Mouse (Mus musculus) forelimb bud, embryonic 11.5 days (tissue): ENCODE measurements around the gene AL732309.1.

Experiments used
- DNase-seq: peaks from one replicate; pipeline ENCODE4 v3.0.0-alpha.2; 2012; ENCODE audit warnings: low read depth, low spot score

AL732309.1 gene

GRCm38 (mm10) chr2:25246183-25247072 lies at the start of gene AL732309.1:
Gene AL732309.1, minus strand, starts transcription at chr2:25246863.
- DNase-seq: no peak

- DNase-seq: no peak
Measured at GRCm38 (mm10) chr2:25293706-25294105, 47.0 kb upstream of the AL732309.1 start.

- peak; percentile 71 for DNase-seq
Measured at GRCm38 (mm10) chr2:25292856-25293255, 46.2 kb upstream of the AL732309.1 start.

DNA sequence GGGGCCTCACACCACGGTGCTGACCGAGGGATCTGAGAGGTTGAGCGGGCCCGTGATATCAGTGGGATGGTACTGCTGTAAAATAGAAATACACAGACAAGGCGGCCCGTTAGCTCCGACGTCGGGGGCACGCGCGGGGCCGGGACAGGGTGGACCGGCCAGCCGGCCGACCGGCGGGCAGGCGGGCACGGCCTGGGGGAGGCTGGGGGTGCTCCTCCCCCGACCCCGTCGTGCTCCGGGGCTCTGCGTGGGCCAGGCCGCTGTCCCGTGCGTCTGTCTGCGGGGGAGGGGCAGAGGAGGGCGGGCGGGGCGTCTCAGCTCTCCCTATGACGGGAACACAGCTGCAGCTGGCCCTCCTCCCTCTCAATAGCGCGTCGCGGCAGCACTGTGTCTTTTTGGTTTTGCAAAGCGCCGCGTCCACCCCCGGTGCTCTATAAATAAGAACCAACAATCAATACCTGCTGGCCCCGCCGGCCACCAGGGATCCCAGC lies 45.4 kb upstream of the AL732309.1 start:
- no peak for DNase-seq

DNA sequence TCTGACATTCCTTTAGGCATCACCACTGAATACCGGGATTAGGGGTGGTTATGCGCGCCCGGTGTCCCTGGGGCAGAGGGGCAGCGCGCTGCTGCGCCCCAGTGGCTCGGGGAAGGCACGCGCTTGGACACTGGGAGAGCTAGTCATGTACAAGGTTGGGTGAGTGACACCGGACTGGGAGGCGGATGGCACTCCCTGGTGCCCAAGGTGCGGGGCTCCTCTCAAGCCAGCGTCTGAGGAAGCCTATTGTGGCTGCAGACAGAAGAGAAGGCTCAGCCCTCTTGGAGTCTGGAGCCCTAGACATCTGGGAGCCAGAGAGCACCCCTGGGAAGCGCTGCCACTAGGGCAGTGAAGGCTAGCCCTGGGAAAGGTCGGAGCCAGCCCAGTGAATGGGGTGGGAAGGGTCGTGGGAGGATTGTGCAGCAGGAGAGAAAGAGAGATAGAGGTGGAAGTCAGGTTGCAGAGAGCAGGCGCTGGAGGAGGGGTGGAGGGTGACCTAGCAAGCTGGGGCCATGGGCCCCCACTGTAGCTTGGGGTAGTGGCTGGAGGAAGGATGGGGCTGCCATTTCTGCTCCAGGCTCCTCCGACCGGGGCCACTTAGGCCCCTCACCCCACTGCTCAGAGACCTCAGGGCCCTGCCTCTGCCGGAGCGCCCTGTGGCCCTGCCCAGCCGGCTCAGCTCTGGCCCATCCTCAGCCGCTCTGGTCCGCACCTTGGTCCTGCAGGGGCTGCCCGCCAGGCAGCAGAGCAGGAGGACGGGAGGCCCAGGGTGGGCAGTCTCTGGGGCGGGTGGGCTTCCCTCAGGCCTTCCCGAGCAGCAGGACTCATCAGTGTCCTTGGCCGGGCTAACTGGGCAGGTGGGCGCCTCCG lies 44.8 kb upstream of the AL732309.1 start:
- no peak for DNase-seq

DNA sequence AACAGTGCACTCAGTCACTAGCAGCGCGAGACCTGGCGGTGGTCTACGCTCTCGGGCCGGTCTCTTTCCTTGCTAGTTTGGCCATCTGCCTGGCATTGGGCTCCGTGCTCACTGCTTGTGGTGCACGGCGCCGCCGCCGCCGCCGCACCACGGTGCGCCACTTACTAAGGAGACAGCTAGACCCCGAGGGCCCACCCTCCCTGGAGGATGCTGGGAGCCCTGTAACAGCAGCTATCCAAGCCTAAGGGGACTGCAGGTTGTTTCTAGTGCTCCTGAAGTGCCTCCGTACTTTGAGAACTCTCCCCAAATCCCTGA lies 44.1 kb upstream of the AL732309.1 start:
- no peak for DNase-seq

DNA sequence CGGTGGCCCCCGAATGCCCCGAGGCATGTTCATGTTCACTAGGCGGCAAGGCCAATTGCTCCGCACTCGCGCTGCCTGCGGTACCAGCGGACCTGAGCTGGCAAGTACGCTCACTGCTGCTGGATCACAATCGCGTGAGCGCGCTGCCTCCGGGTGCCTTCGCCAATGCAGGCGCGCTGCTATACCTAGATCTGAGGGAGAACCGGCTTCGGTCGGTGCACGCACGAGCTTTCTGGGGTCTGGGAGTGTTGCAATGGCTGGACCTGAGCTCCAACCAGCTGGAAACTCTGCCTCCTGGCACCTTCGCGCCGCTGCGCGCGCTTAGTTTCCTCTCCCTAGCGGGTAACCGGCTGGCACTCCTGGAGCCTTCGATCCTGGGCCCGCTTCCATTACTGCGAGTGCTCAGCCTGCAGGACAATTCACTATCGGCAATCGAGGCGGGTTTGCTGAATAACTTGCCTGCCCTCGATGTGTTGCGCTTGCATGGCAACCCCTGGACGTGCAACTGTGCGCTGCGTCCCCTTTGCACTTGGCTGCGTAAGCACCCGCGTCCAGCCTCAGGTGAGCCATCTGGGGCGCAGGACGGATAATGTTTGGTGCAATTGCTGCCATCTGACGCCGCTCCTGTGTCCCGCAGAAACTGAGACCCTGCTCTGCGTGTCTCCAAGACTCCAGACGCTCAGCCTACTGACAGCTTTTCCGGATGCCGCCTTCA lies 43.6 kb upstream of the AL732309.1 start:
- no peak for DNase-seq

GRCm38 (mm10) chr2:25289651-25290050 lies 43.0 kb upstream of the AL732309.1 start, which contains the start of gene Lrrc26:
Gene Lrrc26, plus strand, starts transcription at chr2:25289915.
- DNase-seq: no peak

DNA sequence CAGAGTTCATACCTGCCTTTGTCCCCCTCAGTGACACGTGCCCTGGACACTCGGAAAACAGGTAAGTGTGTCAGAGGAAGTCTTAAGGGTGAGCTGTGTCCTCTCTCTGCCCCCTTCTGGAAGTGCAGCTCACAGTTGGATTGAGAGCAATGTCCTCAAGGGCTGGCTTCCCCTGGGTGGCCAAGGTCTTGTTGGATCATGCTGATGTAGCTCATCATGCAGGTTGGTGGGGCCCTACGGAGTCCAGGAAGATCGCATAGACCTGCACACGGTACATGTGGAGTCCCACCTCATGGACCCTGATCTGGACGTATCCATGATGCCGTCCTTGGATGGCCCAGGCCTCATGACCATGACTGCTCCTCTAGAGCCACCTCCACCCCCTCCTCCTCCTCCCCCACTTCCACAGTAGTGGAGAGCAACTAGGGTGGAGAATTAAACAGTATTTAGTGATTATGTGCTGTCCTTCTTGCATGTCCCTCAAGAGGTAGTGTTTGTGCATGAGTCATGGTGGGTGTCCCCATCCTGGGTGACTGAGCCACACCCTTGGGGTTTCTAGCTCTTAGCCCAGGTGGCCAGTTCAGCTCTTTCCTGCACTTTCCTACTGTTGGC lies 42.2 kb upstream of the AL732309.1 start:
- DNase-seq: no peak

- DNase-seq: no peak
Measured at GRCm38 (mm10) chr2:25287927-25288649, 41.4 kb upstream of the AL732309.1 start, which contains the start of gene Tmem210. Gene Tmem210, plus strand, starts transcription at chr2:25288145.

GRCm38 (mm10) chr2:25286837-25287636 lies 40.4 kb upstream of the AL732309.1 start:
- no peak for DNase-seq

DNA sequence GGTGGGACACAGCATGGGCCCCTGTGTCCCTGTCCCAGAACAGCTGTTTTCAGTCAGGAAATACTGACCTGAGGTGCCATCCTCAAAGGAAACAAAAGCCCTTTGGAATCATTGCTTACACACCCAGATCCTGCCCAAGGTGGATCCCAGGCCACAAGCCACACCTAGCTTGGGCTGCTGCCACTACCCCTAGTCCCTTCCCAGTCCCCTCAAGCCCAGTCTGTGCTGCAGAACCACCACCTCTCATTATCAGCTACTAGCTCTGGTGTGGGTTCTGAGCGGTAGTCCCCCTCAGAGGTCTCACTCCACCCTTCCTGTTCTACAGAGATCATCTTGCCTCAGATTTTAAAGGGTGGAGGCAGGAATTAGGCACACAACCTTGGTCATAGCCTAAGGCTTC lies 39.7 kb upstream of the AL732309.1 start:
- DNase-seq: no peak

- no peak for DNase-seq
Measured at GRCm38 (mm10) chr2:25285551-25285950, 38.9 kb upstream of the AL732309.1 start.

DNA sequence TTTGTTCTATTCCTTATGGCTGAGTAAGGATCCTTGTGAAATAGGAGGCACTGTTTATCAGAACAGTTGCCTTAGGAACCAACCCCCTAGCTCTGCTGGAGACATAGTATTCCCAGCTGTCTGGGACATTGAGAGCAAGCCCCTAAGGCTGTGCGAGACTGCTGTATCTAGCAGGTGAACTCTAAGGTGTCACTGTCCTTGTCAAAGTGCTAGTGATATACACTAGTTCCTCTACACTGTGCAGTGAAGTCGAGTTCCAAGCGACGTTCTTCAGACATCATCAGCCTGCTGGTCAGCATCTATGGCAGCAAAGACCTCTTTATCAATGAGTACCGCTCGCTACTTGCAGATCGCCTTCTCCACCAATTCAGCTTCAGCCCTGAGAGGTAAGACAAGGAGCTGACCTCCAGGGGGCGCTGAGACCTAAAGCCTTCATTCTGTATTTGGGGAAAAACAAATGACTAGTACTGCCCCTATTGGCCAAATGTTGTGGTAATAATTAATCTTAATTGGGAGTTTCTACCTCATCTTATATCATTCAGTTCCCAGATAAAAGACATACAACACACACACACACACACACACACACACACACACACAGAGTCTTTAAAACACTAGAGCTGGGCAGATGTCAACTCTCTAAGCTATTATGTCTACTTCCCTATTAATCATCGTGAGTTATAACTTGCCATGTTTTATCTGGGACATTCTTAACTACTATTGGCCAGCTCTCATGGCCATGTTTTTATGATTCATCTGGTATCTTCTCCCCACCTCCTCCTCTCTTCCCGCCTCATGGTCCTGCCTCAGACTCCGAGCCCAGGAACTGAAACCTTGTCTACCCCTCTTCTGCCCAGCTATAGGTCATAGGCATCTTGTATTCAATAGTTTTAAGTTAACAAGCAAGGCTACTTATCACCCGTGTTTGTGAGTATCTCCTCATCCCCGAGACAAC lies 32.5 kb upstream of the AL732309.1 start:
- DNase-seq: peak; percentile 76

DNA sequence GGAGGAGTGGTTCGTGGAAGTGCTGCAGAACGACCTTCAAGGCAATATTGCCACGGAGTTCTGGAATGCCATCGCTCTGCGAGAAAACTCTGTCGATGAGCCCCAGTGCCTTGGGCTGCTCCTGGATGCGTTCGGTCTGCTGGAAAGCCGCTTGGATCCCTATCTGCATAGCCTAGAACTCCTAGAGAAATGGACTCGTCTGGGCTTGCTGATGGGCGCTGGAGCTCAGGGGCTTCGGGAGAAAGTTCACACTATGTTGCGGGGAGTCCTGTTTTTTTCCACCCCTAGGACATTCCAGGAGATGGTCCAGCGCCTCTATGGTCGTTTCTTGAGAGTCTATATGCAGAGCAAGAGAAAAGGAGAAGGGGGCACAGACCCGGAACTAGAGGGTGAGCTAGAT lies 26.3 kb upstream of the AL732309.1 start:
- DNase-seq: no peak

DNA sequence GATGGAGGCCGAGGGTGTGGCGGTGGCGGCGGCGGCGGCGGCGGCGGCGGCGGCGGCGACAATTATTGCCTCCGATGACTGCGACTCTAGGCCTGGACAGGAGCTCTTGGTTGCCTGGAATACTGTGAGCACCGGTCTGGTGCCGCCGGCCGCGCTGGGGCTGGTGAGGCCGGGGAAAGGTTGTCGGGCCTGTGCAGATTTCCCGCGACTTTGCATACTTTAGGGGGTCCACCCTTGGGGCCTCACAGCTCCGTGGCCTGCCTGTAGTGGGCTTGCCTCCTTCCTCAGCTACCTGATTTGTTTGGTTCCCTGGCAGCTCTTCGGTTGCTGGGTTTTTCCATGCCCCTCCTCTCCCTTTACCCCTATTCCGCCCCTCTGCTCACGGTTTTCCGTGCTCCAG lies 25.9 kb upstream of the AL732309.1 start:
- no peak for DNase-seq

GRCm38 (mm10) chr2:25271827-25272511 lies 25.3 kb upstream of the AL732309.1 start, which contains the start of the genes Ssna1 and Anapc2:
Gene Ssna1, minus strand, starts transcription at chr2:25272438.
Gene Anapc2, plus strand, starts transcription at chr2:25272478.
- DNase-seq: peak; percentile 97
